Mouse (Mus musculus): ENCODE results near the gene Nr2f6.

- TF ChIP-seq CTCF (IDR thresholded peaks at IDR 0.05; ENCODE audit: low read depth) (no peak), EP300 (IDR thresholded peaks at IDR 0.05; ENCODE audit: low read depth) (no peak)
Measured at GRCm38 (mm10) chr8:71396639-71397305, 15.0 kb upstream of the Nr2f6 start, which contains the start of gene Babam1.
